Mouse (Mus musculus): ENCODE data around the gene Inafm2. TPM values are rescaled to one million over a fixed set of nuclear protein-coding genes. Genes with fewer than 3 reads are reported as not detected.

Inafm2 gene
- polyA plus RNA-seq (2014; fragmentation: Nextera tagmentation; extraction: Ambion mirVana), result 45.4 and 46.7 TPM in 2 replicates

GRCm38 (mm10) chr2:118745232-118745884, at the start of gene Inafm2:
TSS of gene Inafm2 (plus strand) at chr2:118745758.
- peak; percentile 87 for ATAC-seq (replicated peaks; ENCODE audit: insufficient number of reproducible peaks, low FRiP score, low TSS enrichment)
- H3K4me2 ChIP-seq, result peak within 1 kb of the TSS; percentile 85
- no peaks in the 10 kb centered on the region for H3K9me3 ChIP-seq (replicated peaks; ENCODE audit: control insufficient read depth, low read length)
- H3K4me1 ChIP-seq (ENCODE audit: control insufficient read depth, insufficient read depth, low read length), result peaks cover 30% of the 10 kb centered on the region
- H3K27ac ChIP-seq (ENCODE audit: low read depth, low read length), result peak within 1 kb of the TSS; percentile 59
- H3K9ac ChIP-seq (ENCODE audit: low read depth, low read length), result peak within 1 kb of the TSS; percentile 91
- peak within 1 kb of the TSS; percentile 75 for H3K4me3 ChIP-seq (ENCODE audit: low read depth, low read length)
- H3K36me3 ChIP-seq (ENCODE audit: control insufficient read depth, insufficient read depth, low read length), result no peaks in the 10 kb centered on the region
- WGBS (ENCODE audit: insufficient replicate concordance), result under 1% methylated on average over 36 of the region's 57 CpGs
- H3K27me3 ChIP-seq (ENCODE audit: control insufficient read depth, insufficient read depth, low read length), result peaks cover 14% of the 10 kb centered on the region

DNA sequence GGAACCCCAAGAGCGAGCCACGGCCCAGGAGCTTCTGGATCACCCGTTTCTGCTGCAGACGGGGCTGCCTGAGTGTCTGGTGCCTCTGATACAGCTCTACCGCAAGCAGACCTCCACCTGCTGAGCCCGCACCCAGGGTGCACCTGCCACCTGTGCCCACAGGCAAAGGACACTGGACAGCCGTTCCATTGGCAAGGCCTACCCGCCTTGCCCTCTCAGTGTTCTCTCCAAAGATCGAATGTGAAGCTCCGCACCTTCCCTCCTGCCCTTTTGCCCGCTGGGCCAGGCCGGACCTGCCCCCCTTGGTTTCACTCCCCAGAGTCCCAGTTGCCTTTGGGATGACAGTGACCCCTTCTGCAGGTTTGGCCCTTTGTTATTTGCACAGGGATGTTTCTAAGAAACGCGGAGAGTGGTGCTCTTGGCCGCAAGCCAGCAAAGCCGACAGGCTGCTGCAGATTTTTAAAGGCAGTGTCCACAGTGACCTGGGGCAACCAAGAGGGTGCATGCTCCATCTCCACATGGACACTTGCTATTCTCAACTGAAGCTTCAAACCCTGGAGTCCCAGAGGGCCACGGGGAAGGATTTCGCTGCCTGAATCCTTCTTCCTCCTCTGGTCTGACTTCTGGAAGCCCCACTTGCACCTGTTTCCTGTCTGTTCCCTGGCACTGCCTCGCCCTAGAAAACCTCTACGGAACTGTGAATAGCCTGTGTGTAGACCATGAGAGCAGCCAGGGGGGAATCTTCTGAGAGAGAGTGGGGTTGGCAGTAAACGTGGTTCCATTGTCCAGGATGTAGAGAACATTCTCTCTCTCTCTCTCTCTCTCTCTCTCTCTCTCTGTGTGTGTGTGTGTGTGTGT, 48.9 kb upstream of the Inafm2 start:
- no peaks in the 10 kb centered on the region for H3K36me3 ChIP-seq (ENCODE audit: control insufficient read depth, insufficient read depth, low read length)
- H3K9ac ChIP-seq (ENCODE audit: low read depth, low read length), result no peak overlapping the region
- H3K27ac ChIP-seq (ENCODE audit: low read depth, low read length), result no peak overlapping the region
- peaks cover 68% of the 10 kb centered on the region for H3K27me3 ChIP-seq (ENCODE audit: control insufficient read depth, insufficient read depth, low read length)
- H3K4me2 ChIP-seq, result peak overlapping the region; percentile 16; the same call in 1 of the 2 replicates
- H3K9me3 ChIP-seq (replicated peaks; ENCODE audit: control insufficient read depth, low read length), result no peaks in the 10 kb centered on the region
- ATAC-seq (replicated peaks; ENCODE audit: insufficient number of reproducible peaks, low FRiP score, low TSS enrichment), result no peak
- 43% methylated on average over 21 of the region's 21 CpGs for WGBS (ENCODE audit: insufficient replicate concordance)
- peaks cover 20% of the 10 kb centered on the region for H3K4me1 ChIP-seq (ENCODE audit: control insufficient read depth, insufficient read depth, low read length)
- no peak overlapping the region for H3K4me3 ChIP-seq (ENCODE audit: low read depth, low read length)

GRCm38 (mm10) chr2:118697311-118697877, 48.2 kb upstream of the Inafm2 start:
- Histone ChIP-seq H3K9me3 (replicated peaks; ENCODE audit: control insufficient read depth, low read length) (no peaks in the 10 kb centered on the region), H3K4me3 (ENCODE audit: low read depth, low read length) (no peak overlapping the region), H3K9ac (ENCODE audit: low read depth, low read length) (no peak overlapping the region), H3K27ac (ENCODE audit: low read depth, low read length) (no peak overlapping the region), H3K36me3 (ENCODE audit: control insufficient read depth, insufficient read depth, low read length) (no peaks in the 10 kb centered on the region), H3K27me3 (ENCODE audit: control insufficient read depth, insufficient read depth, low read length) (peaks cover 74% of the 10 kb centered on the region), H3K4me2 (no peak overlapping the region), H3K4me1 (ENCODE audit: control insufficient read depth, insufficient read depth, low read length) (peaks cover 21% of the 10 kb centered on the region)
- WGBS (ENCODE audit: insufficient replicate concordance), result 31% methylated on average over 5 of the region's 5 CpGs
- no peak for ATAC-seq (replicated peaks; ENCODE audit: insufficient number of reproducible peaks, low FRiP score, low TSS enrichment)

DNA sequence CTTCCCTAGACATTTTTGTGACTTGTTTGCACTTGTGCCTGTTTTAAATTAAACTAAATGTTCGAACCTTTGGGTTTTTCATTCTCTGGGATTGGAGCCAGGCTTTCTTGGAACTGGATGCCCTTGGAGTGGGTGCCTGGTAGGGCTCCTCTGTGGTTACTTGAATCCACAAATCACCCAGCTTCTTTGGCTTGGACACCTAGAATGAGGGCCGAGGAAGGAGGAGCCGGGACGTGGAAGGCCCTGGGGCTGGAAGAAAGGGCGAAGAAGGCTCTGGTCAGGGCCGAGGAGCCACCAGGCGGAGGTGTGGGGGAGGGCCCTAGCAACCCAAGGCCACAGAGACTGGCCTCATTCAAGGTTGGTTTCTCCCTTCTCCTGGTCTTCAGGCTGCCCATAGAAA, 47.6 kb upstream of the Inafm2 start:
- Histone ChIP-seq H3K9me3 (replicated peaks; ENCODE audit: control insufficient read depth, low read length) (no peaks in the 10 kb centered on the region), H3K9ac (ENCODE audit: low read depth, low read length) (no peak overlapping the region), H3K36me3 (ENCODE audit: control insufficient read depth, insufficient read depth, low read length) (no peaks in the 10 kb centered on the region), H3K4me1 (ENCODE audit: control insufficient read depth, insufficient read depth, low read length) (peaks cover 25% of the 10 kb centered on the region), H3K4me2 (no peak overlapping the region), H3K4me3 (ENCODE audit: low read depth, low read length) (no peak overlapping the region), H3K27ac (ENCODE audit: low read depth, low read length) (no peak overlapping the region), H3K27me3 (ENCODE audit: control insufficient read depth, insufficient read depth, low read length) (peaks cover 79% of the 10 kb centered on the region)
- ATAC-seq (replicated peaks; ENCODE audit: insufficient number of reproducible peaks, low FRiP score, low TSS enrichment), result no peak
- WGBS (ENCODE audit: insufficient replicate concordance), result 47% methylated on average over 7 of the region's 7 CpGs

GRCm38 (mm10) chr2:118700179-118701062, 45.1 kb upstream of the Inafm2 start:
- peak overlapping the region; percentile 25 for H3K4me3 ChIP-seq (ENCODE audit: low read depth, low read length)
- H3K4me2 ChIP-seq, result peak overlapping the region; percentile 63
- ATAC-seq (replicated peaks; ENCODE audit: insufficient number of reproducible peaks, low FRiP score, low TSS enrichment), result 0 out of 2 replicates have a peak, but pooled peaks have one; percentile 44
- 2% methylated on average over 32 of the region's 32 CpGs for WGBS (ENCODE audit: insufficient replicate concordance)
- no peaks in the 10 kb centered on the region for H3K36me3 ChIP-seq (ENCODE audit: control insufficient read depth, insufficient read depth, low read length)
- H3K9ac ChIP-seq (ENCODE audit: low read depth, low read length), result 0 out of 2 replicates have a peak overlapping the region, but pooled peaks have one; percentile 4
- H3K27me3 ChIP-seq (ENCODE audit: control insufficient read depth, insufficient read depth, low read length), result peaks cover 84% of the 10 kb centered on the region
- H3K4me1 ChIP-seq (ENCODE audit: control insufficient read depth, insufficient read depth, low read length), result peaks cover 40% of the 10 kb centered on the region
- H3K9me3 ChIP-seq (replicated peaks; ENCODE audit: control insufficient read depth, low read length), result no peaks in the 10 kb centered on the region
- no peak overlapping the region for H3K27ac ChIP-seq (ENCODE audit: low read depth, low read length)

- peaks cover 43% of the 10 kb centered on the region for H3K4me1 ChIP-seq (ENCODE audit: control insufficient read depth, insufficient read depth, low read length)
- 6% methylated on average over 5 of the region's 5 CpGs for WGBS (ENCODE audit: insufficient replicate concordance)
- H3K36me3 ChIP-seq (ENCODE audit: control insufficient read depth, insufficient read depth, low read length), result no peaks in the 10 kb centered on the region
- H3K27ac ChIP-seq (ENCODE audit: low read depth, low read length), result no peak overlapping the region
- H3K9ac ChIP-seq (ENCODE audit: low read depth, low read length), result no peak overlapping the region
- peak overlapping the region; percentile 63 for H3K4me2 ChIP-seq
- ATAC-seq (replicated peaks; ENCODE audit: insufficient number of reproducible peaks, low FRiP score, low TSS enrichment), result no peak
- H3K27me3 ChIP-seq (ENCODE audit: control insufficient read depth, insufficient read depth, low read length), result peaks cover 86% of the 10 kb centered on the region
- H3K9me3 ChIP-seq (replicated peaks; ENCODE audit: control insufficient read depth, low read length), result no peaks in the 10 kb centered on the region
- 0 out of 2 replicates have a peak overlapping the region, but pooled peaks have one; percentile 25 for H3K4me3 ChIP-seq (ENCODE audit: low read depth, low read length)
These were observed 44.4 kb upstream of the Inafm2 start for GRCm38 (mm10) chr2:118701161-118701560.

DNA sequence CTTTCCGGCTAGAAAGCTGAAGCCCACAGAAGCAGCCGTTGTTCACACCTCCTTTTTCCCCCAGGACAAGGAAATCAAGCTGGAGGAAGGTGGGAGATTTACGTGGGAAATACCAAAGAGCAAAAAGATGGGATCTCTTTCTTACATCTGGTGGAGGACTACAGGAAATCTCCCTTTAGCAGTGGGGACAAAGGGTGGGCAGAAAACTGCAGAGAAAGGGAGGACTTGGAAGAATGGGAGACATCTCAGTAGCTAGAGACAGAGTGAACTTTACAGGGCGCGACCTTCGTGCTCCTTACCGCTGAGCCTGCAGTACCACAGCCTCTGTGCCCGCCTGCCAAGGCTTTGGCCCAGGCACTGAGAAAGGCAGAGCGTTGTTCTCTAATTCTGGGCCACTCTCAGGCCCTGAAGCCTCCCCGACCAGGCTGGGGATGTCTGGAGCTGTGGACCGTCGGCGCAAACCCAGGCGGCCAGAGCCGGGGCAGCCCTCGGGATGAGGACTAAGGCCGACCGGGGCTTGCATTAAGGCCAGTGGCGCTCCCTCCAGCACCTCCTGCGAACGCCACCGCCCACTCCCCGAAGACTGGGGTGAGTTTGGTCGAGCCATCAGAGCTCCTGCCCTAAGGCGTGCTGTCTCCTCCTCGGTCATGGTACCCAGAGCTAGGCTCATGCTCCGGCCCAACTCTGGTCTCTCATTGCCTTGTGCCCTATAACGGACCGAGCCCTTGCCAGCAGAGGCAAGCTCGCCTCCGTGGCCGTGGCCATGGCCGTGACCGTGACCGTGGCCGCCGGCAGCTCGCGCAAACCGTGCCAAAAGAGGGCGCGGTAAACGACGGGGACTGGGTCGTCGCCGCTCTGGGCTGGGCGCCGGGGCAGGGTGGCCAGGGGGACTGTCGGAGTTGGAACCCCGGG, 43.3 kb upstream of the Inafm2 start:
- Histone ChIP-seq H3K4me2 (peak overlapping the region; percentile 86), H3K36me3 (ENCODE audit: control insufficient read depth, insufficient read depth, low read length) (no peaks in the 10 kb centered on the region), H3K27ac (ENCODE audit: low read depth, low read length) (no peak overlapping the region), H3K4me1 (ENCODE audit: control insufficient read depth, insufficient read depth, low read length) (peaks cover 43% of the 10 kb centered on the region), H3K9me3 (replicated peaks; ENCODE audit: control insufficient read depth, low read length) (no peaks in the 10 kb centered on the region), H3K9ac (ENCODE audit: low read depth, low read length) (peak overlapping the region; percentile 24; the same call in 1 of the 2 replicates), H3K27me3 (ENCODE audit: control insufficient read depth, insufficient read depth, low read length) (peaks cover 85% of the 10 kb centered on the region), H3K4me3 (ENCODE audit: low read depth, low read length) (peak overlapping the region; percentile 48)
- ATAC-seq (replicated peaks; ENCODE audit: insufficient number of reproducible peaks, low FRiP score, low TSS enrichment), result 0 out of 2 replicates have a peak, but pooled peaks have one; percentile 3
- 3% methylated on average over 49 of the region's 51 CpGs for WGBS (ENCODE audit: insufficient replicate concordance)
